Mouse (Mus musculus) testis, adult 2 months (tissue): ENCODE results near the gene Tifa.

Experiments
- CTCF ChIP-seq: fragments of 200-500 bp; IDR thresholded peaks from 2 replicates; pipeline ENCODE4 v1.5.1; 2012; ENCODE audit warnings: low read depth, mild to moderate bottlenecking, inconsistent platforms, low read length, moderate library complexity; ENCODE audit not compliant: control insufficient read depth, insufficient read depth, insufficient replicate concordance
- POLR2A ChIP-seq: fragments of 200-500 bp; IDR thresholded peaks from 2 replicates; pipeline ENCODE4 v1.6.1; 2012; ENCODE audit warnings: low read depth, mild to moderate bottlenecking, inconsistent platforms, low read length, moderate library complexity; ENCODE audit not compliant: control insufficient read depth

DNA sequence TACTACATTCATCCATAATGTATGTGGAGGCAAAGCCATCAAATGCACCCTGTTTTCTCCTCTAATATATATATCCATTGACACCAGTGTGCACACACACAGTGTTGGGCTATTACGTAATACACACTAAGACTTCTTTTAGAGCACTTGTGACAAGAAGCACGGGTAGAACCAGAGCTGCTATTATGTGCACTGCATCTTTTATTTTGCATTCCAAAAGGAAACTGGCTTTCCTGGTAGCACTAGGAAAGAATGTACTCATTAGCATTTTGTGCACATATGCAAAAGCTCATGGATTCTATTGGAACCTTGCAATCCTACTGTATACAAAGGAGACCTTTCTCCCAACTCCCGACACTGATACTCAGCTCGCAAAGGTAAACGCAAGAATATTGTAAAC is 79.3 kb downstream of the Tifa start:
- TF ChIP-seq CTCF (no peak), POLR2A (no peak)
